Mouse (Mus musculus): Measurements from ENCODE around the gene Proser2. TPM values are rescaled to one million over a fixed set of nuclear protein-coding genes. Genes with fewer than 3 reads are reported as not detected.

Proser2 gene
- polyA plus RNA-seq, 1 experiment, result 9.3 TPM

DNA sequence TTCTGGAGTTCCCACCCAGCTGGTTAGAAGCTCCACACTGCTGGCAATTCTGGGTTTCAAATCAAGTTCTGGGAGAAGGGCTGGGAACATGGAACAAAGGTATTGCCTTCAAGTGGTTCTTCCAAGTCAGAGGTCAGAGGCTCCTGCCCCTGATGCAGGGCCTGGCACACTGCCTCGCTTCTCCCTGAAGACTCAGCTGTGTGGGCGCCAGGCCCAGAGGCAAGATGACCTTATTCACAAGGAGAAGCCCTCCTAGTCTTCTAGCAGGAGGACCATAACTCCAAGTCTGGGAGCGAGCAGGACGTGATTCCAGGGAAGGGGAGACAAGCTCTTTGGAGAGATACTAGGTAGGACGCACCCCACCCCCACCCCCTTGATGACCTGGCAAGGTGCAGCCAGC lies 42.9 kb downstream of the Proser2 start:
- 89% methylated on average over 5 of the region's 5 CpGs for whole genome bisulfite sequencing
- H3K36me3 ChIP-seq (ENCODE audit: control insufficient read depth, insufficient read depth, low read length), result no peaks in the 10 kb centered on the region
- H3K27ac ChIP-seq (ENCODE audit: insufficient read depth, low read depth, low read length), result no peak overlapping the region
- H3K4me1 ChIP-seq (ENCODE audit: control insufficient read depth, insufficient read depth, insufficient read length, low read length), result peaks cover 11% of the 10 kb centered on the region
- H3K4me3 ChIP-seq (ENCODE audit: low read depth, low read length), result no peak overlapping the region
- TF ChIP-seq POLR2A (IDR thresholded peaks at IDR 0.05; ENCODE audit: low read depth, low read length) (no peak), CTCF (IDR thresholded peaks at IDR 0.05; ENCODE audit: extremely low read depth, insufficient read length, insufficient replicate concordance, low read depth, low read length) (no peak)
- no peaks in the 10 kb centered on the region for H3K27me3 ChIP-seq (ENCODE audit: control insufficient read depth, insufficient read depth, low read length)

DNA sequence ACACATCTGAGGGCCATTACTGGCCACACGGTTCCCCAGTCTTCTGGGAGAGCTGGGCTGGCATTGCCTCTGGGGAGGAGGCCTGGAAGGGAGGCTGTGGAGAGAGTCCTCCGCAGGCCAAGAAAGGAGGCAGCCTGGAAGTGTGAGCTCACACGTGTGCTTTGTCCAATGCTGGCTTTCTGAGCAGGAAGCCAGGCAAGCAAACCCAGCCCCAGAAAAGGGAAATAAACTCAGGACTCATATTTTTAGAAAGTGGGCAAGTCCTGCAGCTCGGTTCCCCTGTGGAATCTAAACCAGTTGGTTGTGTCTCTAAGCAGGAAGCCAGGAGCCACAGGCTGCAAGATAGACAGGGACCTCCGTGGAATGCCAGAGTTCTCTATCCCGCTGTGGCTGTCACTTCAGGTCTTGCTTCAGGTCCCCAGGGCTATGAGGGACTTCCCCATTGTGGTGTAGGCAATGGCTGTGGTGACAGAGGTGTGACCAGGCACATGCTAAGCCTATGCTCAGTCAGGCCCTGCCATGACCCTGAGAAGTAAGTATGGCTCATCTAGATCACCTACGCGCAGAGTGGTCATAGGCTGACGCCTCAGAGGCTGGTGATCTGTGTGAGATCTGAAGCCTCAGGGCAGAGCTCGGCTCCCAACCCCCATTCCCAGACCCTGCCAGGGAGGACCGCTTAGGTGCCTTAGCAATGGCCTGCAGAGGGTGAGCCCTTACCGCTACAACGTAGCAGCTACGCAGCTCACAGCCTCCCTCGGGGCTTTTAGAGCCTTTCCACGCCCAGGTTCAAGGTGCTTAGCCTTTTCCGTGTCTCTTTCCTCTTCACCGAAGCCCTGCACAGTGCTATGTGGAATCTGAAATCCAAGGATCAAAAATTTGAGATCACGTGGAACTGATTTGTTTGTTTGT lies 44.1 kb downstream of the Proser2 start:
- TF ChIP-seq CTCF (IDR thresholded peaks at IDR 0.05; ENCODE audit: extremely low read depth, insufficient read length, insufficient replicate concordance, low read depth, low read length), result no peak
- TF ChIP-seq POLR2A (IDR thresholded peaks at IDR 0.05; ENCODE audit: low read depth, low read length), result no peak
- H3K4me3 ChIP-seq (ENCODE audit: low read depth, low read length), result no peak overlapping the region
- no peaks in the 10 kb centered on the region for H3K36me3 ChIP-seq (ENCODE audit: control insufficient read depth, insufficient read depth, low read length)
- H3K4me1 ChIP-seq (ENCODE audit: control insufficient read depth, insufficient read depth, insufficient read length, low read length), result peaks cover 12% of the 10 kb centered on the region
- H3K27me3 ChIP-seq (ENCODE audit: control insufficient read depth, insufficient read depth, low read length), result no peaks in the 10 kb centered on the region
- 56% methylated on average over 19 of the region's 19 CpGs for WGBS
- H3K27ac ChIP-seq (ENCODE audit: insufficient read depth, low read depth, low read length), result no peak overlapping the region

DNA sequence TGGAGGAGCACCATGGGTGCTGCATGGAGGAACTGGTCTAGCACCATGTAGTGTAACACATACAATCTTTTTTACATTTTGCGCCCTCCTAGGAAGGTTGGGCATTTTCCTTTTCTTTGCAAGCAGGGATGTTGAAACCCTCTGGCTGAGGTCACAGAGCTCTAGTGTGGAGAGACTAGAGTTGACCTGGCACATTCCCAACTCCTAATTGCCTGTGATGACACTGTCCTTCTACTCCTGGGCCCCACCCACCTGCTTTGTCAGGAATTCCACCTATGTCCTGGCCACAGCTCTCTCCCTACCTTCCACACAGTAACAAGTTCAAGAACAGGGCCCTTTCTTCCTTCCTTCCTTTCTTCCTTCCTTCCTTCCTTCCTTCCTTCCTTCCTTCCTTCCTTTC lies 46.3 kb downstream of the Proser2 start:
- no peaks in the 10 kb centered on the region for H3K36me3 ChIP-seq (ENCODE audit: control insufficient read depth, insufficient read depth, low read length)
- TF ChIP-seq CTCF (IDR thresholded peaks at IDR 0.05; ENCODE audit: extremely low read depth, insufficient read length, insufficient replicate concordance, low read depth, low read length) (no peak), POLR2A (IDR thresholded peaks at IDR 0.05; ENCODE audit: low read depth, low read length) (no peak)
- H3K27ac ChIP-seq (ENCODE audit: insufficient read depth, low read depth, low read length), result no peak overlapping the region
- H3K4me3 ChIP-seq (ENCODE audit: low read depth, low read length), result no peak overlapping the region
- peaks cover 16% of the 10 kb centered on the region for H3K4me1 ChIP-seq (ENCODE audit: control insufficient read depth, insufficient read depth, insufficient read length, low read length)
- H3K27me3 ChIP-seq (ENCODE audit: control insufficient read depth, insufficient read depth, low read length), result no peaks in the 10 kb centered on the region
- WGBS, result 95% methylated on average over 1 of the region's 1 CpGs

DNA sequence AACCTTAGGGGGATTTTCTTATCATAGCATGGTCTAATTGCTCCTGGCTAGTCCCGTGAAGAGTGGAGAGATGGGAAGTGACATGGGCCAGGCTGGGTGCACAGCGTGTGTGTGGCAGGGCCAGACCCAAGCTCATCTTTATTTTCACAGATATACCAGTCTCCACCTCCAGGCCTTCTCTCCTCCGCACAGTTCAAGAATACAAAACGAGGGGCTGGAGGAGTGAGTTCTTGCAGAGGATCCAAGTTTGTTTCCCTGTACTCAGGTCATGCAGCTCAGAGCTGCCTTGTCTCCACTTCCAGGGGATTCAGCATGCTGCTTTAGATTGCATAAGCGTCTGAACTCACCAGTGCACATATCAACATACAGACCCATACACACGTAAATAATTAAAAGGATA lies 47.4 kb downstream of the Proser2 start:
- peaks cover 16% of the 10 kb centered on the region for H3K4me1 ChIP-seq (ENCODE audit: control insufficient read depth, insufficient read depth, insufficient read length, low read length)
- no peaks in the 10 kb centered on the region for H3K27me3 ChIP-seq (ENCODE audit: control insufficient read depth, insufficient read depth, low read length)
- H3K27ac ChIP-seq (ENCODE audit: insufficient read depth, low read depth, low read length), result no peak overlapping the region
- 91% methylated on average over 6 of the region's 6 CpGs for WGBS
- H3K36me3 ChIP-seq (ENCODE audit: control insufficient read depth, insufficient read depth, low read length), result no peaks in the 10 kb centered on the region
- no peak overlapping the region for H3K4me3 ChIP-seq (ENCODE audit: low read depth, low read length)
- TF ChIP-seq CTCF (IDR thresholded peaks at IDR 0.05; ENCODE audit: extremely low read depth, insufficient read length, insufficient replicate concordance, low read depth, low read length), result no peak
- TF ChIP-seq POLR2A (IDR thresholded peaks at IDR 0.05; ENCODE audit: low read depth, low read length), result no peak

DNA sequence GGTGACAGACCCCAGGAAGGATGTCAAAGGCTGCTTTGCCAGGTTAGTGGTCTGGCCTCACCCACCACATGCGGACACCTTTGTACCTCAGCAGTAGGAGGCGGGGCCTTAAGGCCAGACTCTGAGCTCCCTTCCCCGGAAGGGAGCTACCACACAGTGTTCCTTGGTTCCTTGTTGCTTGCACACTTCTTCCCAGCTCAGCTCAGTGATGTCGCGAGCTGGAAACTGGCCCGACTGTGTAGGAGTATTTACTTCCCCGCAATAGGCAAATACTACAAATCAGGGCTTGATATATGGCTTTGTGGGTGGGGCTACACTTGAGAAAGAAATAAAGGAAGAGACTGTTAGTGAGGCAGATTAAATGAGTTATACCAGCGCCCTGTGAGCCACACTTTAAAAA lies 48.9 kb downstream of the Proser2 start:
- peaks cover 13% of the 10 kb centered on the region for H3K4me1 ChIP-seq (ENCODE audit: control insufficient read depth, insufficient read depth, insufficient read length, low read length)
- WGBS, result 11% methylated on average over 8 of the region's 8 CpGs
- H3K4me3 ChIP-seq (ENCODE audit: low read depth, low read length), result no peak overlapping the region
- no peaks in the 10 kb centered on the region for H3K36me3 ChIP-seq (ENCODE audit: control insufficient read depth, insufficient read depth, low read length)
- H3K27ac ChIP-seq (ENCODE audit: insufficient read depth, low read depth, low read length), result peak overlapping the region; percentile 39
- no peaks in the 10 kb centered on the region for H3K27me3 ChIP-seq (ENCODE audit: control insufficient read depth, insufficient read depth, low read length)
- TF ChIP-seq CTCF (IDR thresholded peaks at IDR 0.05; ENCODE audit: extremely low read depth, insufficient read length, insufficient replicate concordance, low read depth, low read length), result no peak
- no peak for TF ChIP-seq POLR2A (IDR thresholded peaks at IDR 0.05; ENCODE audit: low read depth, low read length)

DNA sequence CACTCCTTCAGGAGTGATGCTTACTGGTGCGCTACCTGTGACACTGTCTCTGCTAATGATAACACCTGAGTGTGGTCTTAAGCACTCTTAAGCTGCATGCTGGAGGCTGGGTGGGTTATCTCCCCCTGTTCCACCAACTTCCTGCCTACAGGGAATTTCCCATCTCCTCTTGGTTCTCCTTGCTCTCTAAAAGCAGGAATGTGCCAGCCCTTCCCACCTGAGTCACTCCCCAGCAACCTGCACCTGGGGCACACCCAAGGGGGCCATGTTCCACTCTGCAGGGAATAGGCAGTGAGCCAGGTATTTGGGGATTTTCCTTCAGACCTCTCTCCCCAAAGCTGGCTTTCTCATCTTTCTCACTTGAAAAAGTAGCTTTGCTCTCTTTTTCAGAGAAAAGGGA lies 50.0 kb downstream of the Proser2 start:
- WGBS, result 88% methylated on average over 1 of the region's 1 CpGs
- no peaks in the 10 kb centered on the region for H3K36me3 ChIP-seq (ENCODE audit: control insufficient read depth, insufficient read depth, low read length)
- peaks cover 12% of the 10 kb centered on the region for H3K4me1 ChIP-seq (ENCODE audit: control insufficient read depth, insufficient read depth, insufficient read length, low read length)
- H3K27me3 ChIP-seq (ENCODE audit: control insufficient read depth, insufficient read depth, low read length), result no peaks in the 10 kb centered on the region
- TF ChIP-seq POLR2A (IDR thresholded peaks at IDR 0.05; ENCODE audit: low read depth, low read length), result no peak
- TF ChIP-seq CTCF (IDR thresholded peaks at IDR 0.05; ENCODE audit: extremely low read depth, insufficient read length, insufficient replicate concordance, low read depth, low read length), result no peak
- no peak overlapping the region for H3K27ac ChIP-seq (ENCODE audit: insufficient read depth, low read depth, low read length)
- no peak overlapping the region for H3K4me3 ChIP-seq (ENCODE audit: low read depth, low read length)

DNA sequence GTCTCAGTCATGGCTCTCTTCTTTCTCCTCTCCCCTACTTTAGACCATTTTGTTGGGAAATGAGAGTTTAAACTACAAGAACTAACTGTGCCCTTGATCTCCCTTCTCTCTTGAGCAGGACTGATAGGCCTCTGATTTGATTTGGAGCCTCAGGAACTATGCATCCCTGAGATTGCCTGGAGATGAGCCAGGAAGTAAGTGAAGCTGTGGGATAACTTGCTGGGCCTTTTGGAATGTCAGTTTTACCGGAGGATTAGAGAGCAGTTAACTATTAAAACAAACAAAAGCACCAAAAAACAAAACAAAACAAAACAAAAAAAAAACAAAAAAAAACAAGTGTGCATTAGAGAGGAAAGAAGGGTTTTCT lies 54.5 kb downstream of the Proser2 start:
- H3K27ac ChIP-seq (ENCODE audit: insufficient read depth, low read depth, low read length), result no peak overlapping the region
- 46% methylated on average over 1 of the region's 1 CpGs for WGBS
- H3K36me3 ChIP-seq (ENCODE audit: control insufficient read depth, insufficient read depth, low read length), result no peaks in the 10 kb centered on the region
- H3K27me3 ChIP-seq (ENCODE audit: control insufficient read depth, insufficient read depth, low read length), result no peaks in the 10 kb centered on the region
- no peak for TF ChIP-seq POLR2A (IDR thresholded peaks at IDR 0.05; ENCODE audit: low read depth, low read length)
- no peak for TF ChIP-seq CTCF (IDR thresholded peaks at IDR 0.05; ENCODE audit: extremely low read depth, insufficient read length, insufficient replicate concordance, low read depth, low read length)
- no peak overlapping the region for H3K4me3 ChIP-seq (ENCODE audit: low read depth, low read length)
- peaks cover 16% of the 10 kb centered on the region for H3K4me1 ChIP-seq (ENCODE audit: control insufficient read depth, insufficient read depth, insufficient read length, low read length)
